Mouse (Mus musculus) layer of hippocampus, adult 9-11 months (tissue): ENCODE data around the gene Klhl22.
A peak's percentile ranks its signal among the peaks of the same experiment; 100 is the strongest.
"Not testable (repeated sequence)": the region's sequence is repeated elsewhere in the genome, so short reads cannot be mapped to it uniquely, and the experiment has no call there.

Experiments used
- DNase-seq: peaks from one replicate; pipeline ENCODE4 v3.0.0; 2022

Gene Klhl22

GRCm38 (mm10) chr16:17759344-17759773, at the start of gene Klhl22:
Klhl22 (plus strand) TSS chr16:17759618.
- peak; percentile 84 for DNase-seq

GRCm38 (mm10) chr16:17717791-17718190, 41.6 kb upstream of the Klhl22 start:
- DNase-seq: no peak

DNA sequence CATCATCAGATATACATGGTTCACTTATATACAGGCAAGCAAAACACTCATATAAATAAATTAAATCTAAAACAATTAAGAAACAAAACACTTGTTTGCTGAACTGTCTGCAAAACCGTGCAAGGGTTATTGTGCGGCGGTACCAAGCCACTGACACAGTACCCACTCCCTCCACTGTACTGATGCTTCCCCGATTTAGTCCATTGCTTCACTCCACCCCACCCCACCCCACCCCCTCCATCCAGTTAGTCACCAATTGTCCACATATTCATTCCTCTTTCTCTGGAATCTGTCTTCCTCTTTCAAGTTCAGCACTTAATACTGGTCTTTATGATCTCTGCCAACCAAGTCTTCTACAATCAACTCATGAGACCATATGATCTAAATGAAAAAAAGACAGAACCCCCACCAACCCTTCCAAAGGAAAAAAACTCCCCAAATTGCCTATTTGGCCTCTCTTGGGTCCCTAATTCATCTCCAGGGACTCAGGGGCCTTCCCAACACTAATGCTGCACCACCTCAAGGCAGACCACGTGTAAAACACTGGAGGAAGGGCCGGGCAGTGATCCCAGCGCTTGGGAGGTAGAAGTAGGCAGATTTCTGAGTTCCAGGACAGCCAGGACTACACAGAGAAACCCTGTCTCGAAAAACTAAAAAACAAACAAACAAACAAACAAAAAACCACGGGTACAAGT, 38.2 kb upstream of the Klhl22 start:
- no peak for DNase-seq

DNA sequence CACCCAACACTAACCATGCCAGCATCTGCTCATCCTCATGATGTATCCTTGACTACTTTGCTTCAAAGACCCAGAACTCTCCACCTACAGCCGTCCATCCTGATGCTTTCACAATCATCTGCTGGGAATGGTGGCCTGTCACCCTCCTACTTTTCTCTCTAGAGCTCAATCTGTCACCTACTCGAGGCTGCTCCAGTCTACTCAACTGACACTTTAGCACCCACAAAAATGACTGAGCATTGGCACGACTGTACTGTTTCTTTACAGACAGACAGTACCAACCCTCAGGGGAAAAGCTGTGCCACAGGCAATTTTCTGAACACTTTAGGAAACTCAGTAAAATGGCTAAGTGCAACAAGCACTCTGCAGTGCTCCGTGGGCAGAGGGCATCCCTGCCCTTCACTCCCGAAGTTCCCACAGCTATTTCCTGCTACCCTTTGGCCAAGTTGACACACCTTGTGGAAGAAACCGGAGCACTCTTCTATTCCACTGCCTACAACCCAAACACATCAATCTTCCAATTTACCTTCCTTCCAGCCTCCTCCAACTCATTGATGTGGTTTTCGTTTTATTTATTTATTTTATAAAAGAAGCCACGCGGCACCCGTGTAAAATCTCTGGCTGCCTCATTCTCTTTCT, 37.5 kb upstream of the Klhl22 start:
- DNase-seq: peak; percentile 18

DNA sequence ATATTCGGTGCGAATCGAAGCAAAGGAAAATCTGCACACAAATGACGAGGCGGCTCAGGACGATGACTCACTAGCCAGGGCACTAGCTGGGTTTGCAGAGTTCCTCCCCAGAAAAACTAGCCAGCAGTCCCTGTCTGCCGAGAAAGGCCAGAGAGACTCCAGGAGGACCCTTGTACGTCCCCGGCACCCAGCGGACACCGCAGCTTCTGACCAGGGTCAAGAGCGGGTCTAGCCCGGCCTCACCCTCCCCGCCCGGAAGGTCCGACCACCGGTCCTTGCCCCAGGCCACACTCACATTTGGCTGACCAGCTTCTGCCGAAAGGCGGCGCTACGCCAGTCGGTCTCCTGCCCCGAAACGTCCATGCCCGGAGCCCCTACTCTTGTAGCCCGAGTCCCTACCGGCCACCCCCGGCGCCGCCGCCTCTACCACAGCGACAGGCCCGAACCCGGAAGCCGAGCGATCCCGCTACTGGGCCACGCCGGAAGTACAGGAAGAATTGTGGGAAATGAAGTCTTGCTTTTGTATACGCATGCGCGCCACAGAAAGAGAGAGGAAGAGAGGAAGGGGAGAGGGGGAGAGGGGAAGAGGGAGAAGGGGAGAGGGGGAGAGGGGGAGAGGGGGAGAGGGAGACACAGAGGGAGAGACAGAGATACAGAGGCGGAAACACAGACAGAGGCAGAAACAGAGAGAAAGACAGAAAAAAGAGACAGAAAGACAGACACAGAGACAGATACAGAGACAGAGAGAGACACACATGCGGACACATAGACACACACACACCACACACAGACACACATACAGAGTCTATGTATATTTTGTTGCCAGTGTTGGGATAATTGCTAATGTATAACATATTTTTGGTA, 36.7 kb upstream of the Klhl22 start:
- DNase-seq: peak; percentile 91

DNA sequence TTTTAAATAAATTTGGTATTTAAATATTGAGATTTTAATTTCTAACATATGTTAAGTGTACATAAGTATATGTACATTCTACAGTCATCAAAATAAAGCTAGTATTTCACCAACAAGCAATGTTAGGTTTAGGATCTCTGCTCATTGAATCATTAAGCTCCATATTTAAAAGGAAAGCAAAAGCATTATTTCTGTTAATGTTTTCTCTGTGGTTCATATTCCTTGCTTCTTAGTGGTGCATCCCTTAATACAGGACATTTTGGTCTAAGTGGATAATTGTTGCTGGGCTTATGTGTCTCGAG, 36.1 kb upstream of the Klhl22 start:
- DNase-seq: no peak

GRCm38 (mm10) chr16:17724448-17724847, 35.0 kb upstream of the Klhl22 start:
- DNase-seq: no peak

- peak; percentile 21 for DNase-seq
Observed at GRCm38 (mm10) chr16:17727179-17727861, 32.1 kb upstream of the Klhl22 start.

DNA sequence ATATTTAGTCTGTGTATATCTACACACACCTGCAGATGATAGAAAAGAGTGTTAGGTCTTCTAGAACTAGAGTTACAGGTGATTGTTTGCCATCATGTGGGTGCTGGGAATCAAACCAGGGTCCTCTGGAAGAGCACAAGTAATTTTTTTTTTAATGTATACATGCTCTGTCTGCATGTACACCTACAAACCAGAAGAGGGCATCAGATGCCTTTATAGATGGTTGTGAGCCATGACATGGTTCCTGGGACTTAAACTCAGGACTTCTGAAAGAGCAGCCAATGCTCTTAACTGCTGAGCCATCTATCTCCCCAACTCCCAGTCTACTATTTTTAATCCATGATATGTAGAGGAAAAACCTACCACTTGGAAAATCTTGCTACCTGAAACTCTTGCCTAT, 29.4 kb upstream of the Klhl22 start:
- DNase-seq: no peak

DNA sequence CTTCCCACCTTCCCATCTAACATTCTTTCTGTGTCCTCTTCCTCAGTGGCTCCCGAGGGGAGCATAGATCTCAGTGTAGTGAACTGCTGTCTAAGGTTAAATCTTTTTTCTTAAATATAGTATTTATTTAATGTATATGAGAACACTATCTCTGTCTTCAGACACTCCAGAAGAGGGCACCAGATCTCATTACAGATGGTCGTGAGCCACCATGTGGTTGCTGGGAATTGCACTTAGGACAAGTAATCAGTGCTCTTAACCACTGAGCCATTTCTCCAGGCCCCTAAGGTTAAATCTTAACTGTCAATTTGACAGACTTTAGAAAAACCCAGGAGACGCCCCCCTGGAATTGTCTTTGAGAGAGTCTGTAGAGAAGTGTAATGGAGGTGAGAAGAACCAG, 27.4 kb upstream of the Klhl22 start:
- DNase-seq: no peak

- no peak for DNase-seq
Observed at GRCm38 (mm10) chr16:17732431-17732830, 27.0 kb upstream of the Klhl22 start.

- no peak for DNase-seq
Observed at GRCm38 (mm10) chr16:17732841-17733340, 26.5 kb upstream of the Klhl22 start, which contains the start of gene Med15. Med15 (minus strand) TSS chr16:17732891.

DNA sequence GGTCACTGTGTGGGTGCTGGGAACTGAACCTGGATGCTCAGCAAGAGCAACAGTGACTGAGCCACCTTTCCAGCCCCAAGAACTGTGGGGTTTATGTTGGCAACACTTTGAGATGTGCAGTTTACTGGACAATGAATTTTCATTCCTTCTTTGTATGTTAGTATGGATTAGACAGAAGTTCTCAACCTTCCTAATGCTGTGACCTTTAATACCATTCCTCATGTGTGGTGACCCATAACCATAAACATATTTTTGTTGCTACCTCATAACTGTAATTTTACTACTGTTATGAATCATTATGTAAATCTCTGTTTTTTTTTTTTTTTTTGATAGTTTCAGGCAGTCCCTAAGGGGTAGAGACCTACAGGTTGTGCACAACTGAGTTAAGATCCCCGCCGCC, 25.8 kb upstream of the Klhl22 start:
- DNase-seq: no peak

DNA sequence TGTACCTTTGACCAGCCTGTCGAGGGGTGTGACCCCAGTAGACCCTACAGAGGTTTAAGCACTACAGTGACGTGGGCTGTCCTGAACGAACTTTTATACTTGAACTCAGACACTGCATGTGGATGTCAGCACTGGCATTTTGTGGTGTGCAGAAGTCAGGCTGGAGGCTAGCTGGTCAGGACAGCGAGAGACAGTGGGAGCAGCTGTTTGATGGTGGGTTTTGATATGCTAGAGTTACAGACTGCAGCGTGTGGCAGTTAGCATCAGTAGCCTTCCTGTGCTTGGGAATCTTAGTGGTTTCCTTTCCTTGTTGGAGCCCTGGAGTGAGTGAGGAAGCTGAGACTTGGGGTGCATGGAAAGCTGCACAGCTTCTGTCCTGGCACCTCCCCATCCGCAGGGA, 24.5 kb upstream of the Klhl22 start:
- not testable (repeated sequence) for DNase-seq

DNA sequence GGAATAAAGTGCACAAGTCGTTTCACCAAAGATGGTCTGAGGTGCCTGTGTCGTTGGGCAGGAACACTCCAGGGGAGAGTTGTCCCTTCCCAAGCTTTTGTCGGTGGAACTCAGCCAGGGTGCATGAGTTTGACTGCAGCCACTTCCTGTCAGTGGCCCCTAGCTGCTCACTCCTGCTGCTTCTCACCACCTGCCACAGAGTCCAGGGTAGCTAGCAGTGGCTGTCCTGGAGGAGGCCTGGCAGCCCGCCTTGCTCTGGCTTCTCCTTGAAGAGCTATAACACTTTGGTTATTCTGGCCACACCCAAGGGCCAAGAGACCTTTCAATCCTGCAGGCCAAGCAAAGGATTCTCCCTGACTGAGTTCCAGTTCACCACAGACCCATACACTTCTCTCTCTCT, 23.3 kb upstream of the Klhl22 start:
- no peak for DNase-seq

DNA sequence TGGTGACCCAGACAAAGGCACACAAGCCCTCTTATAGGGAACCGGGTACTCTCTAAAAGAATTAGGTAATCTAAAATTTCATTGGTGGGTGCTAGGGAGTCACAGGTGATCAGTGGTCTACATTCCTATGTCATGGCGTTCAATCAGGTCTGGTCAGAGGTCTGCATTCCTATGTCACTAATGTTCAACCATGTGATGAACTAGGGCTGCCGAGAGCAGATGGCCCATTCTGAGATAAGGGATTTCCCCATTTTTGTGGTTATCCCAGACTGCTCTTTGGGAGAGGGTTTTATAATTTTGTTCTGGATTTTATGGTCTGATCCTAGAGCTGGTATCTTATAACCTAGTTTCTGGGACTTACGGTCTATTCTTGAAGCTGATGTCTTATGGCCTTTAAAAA, 19.3 kb upstream of the Klhl22 start:
- DNase-seq: no peak

- DNase-seq: no peak
Observed at GRCm38 (mm10) chr16:17742810-17743209, 16.6 kb upstream of the Klhl22 start.

DNA sequence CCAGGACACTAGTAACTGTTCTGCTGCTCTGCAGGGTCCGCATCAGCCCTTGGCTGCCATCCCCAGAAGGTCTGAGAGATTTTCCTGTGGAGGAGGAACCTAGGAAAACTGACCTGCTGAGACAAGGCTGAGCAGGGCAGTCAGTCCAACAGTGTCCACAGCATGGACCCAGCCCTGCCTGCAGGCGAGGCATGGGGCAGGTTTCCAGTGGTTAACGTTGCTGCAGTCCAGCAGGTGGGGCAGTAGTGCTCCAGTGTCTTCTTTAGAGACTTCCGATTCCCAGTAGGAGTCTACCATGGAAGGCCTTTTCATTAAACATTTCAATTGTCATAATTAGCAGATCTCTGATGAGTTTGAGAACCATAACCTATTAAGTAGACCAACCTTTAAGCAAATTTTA, 16.1 kb upstream of the Klhl22 start:
- no peak for DNase-seq

DNA sequence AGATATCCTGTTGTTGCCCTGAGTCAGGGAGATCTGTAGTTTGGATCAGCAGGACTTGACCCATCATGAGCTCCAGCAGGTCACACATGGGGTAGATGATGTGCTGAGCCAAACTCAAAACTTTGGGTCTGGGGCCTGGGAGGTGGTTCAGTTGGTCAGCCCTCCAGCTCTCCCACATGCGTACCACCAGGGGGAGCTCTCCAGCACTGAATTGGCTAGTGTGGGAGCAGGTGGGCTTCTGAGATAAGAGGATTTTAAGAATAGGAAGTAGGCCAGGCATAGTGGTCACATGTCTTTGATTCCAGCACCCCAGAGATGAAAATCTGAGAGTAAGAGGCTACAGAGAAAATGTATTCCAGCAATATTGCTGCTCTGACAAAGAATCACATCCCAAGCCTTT, 14.9 kb upstream of the Klhl22 start:
- DNase-seq: no peak

DNA sequence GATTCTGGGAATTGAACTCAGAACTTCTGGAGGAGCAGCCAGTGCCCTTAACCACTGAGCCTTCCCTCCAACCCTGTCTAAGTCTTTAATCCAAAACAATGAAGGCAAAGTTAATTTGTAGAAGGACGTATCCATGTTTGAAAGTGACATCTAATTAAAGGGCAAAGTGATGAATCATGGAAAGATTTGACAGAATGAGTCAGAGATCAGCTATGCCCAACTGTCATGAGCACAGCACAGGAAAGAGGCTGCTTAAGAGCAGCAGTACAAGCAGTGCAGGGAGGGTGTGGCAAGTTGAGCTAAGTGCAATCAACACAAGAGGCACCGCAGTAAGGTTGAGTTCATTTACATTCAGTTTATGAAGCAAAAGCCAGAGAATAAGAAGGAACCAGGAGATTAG, 14.4 kb upstream of the Klhl22 start:
- no peak for DNase-seq

DNA sequence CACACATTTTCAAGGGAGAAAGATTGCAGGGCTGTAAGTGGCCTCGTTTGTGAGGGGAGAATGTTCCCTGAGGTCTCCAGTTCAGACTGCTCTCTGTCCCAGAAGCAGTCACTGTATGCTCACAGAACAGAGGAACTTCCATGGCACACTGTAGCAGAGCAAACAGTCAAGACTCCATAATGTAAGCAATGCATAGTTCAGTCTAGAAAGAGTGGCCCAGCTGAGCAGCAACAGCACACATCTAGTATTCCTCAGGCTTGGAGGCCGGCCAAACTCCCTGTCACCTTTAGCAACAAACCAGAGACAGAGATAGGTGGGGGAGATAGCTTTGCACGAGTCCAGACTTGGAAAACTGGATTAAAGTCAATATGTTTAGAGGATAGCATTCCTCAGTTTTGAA, 6.4 kb upstream of the Klhl22 start:
- DNase-seq: no peak

DNA sequence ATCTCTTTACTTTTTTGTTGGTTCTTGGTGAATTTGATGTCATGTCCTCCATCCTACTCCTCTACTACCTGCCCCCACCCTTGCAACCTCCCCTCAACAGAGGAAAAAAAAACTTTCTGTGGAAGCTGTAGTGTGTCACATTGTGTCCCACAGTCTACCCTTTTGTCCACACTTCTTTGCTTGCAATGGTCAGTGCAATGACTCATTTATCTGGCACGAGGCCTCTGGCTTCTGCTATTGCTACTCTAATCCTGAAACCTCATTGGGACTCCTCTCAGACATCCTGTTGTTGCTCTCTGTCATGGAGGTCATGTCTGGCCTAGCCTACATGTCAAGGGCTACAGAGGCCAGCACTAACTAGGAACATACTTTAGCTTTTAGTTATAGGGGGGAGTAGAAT, 5.7 kb upstream of the Klhl22 start:
- DNase-seq: no peak

GRCm38 (mm10) chr16:17757756-17758155, 1.7 kb upstream of the Klhl22 start:
- DNase-seq: no peak
